Mouse (Mus musculus): ENCODE measurements around the gene Gramd1b. TPM values are rescaled to one million over a fixed set of nuclear protein-coding genes. Genes with fewer than 3 reads are reported as not detected.

The Gramd1b gene
- polyA plus RNA-seq (2015; fragmentation: Nextera tagmentation; extraction: Ambion mirVana), result 4.0 and 4.8 TPM in 2 replicates

DNA sequence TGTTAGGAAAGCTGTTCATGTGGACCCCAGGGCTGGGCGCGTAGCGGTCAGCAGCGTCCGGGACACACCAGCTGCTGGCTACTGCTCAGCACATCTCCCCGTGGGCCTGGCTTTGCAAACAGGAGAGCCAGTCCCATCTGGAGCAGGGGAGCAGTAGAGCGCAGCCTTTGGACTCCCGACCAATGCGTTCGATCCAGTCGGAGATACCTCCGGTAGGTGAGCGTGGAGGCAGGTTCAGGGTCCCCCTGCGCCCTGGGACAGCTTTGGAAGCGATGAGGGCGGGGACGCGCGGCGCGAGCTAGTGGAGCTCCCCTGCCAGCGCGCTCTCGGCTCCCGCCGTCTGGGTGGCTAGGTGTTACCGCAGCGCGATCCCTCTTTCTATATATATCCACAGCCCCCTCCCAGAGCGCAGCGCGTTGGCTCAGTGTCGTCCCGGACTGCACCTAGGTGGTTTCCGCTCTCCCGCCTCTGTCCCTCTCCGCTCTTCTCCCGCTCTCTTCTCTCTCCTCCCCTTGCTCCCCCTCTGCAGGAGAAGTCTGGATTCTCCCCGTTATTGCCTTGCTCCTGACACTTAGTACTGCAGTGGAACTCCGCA lies at the start of gene Gramd1b:
Gramd1b (minus strand) TSS at position 357 of the 595 bp plus-strand sequence.
- H3K36me3 ChIP-seq, result no peaks in the 10 kb centered on the region
- peak; percentile 60; the same call in 1 of the 2 replicates for ATAC-seq (ENCODE audit: insufficient read depth, low FRiP score, low read depth)
- H3K9ac ChIP-seq, result 0 out of 2 replicates have a peak within 1 kb of the TSS, but pooled peaks have one; percentile 3
- no peak within 1 kb of the TSS for H3K27ac ChIP-seq
- peaks cover 5% of the 10 kb centered on the region; the same call in 1 of the 2 replicates for H3K27me3 ChIP-seq (replicated peaks)
- peak within 1 kb of the TSS; percentile 48 for H3K4me3 ChIP-seq (replicated peaks)
- 0 out of 2 replicates have a peak, but pooled peaks cover 4% of the 10 kb centered on the region for H3K4me1 ChIP-seq
- peak within 1 kb of the TSS; percentile 84 for H3K4me2 ChIP-seq
- no peaks in the 10 kb centered on the region for H3K9me3 ChIP-seq
- WGBS, result under 1% methylated on average over 40 of the region's 40 CpGs

DNA sequence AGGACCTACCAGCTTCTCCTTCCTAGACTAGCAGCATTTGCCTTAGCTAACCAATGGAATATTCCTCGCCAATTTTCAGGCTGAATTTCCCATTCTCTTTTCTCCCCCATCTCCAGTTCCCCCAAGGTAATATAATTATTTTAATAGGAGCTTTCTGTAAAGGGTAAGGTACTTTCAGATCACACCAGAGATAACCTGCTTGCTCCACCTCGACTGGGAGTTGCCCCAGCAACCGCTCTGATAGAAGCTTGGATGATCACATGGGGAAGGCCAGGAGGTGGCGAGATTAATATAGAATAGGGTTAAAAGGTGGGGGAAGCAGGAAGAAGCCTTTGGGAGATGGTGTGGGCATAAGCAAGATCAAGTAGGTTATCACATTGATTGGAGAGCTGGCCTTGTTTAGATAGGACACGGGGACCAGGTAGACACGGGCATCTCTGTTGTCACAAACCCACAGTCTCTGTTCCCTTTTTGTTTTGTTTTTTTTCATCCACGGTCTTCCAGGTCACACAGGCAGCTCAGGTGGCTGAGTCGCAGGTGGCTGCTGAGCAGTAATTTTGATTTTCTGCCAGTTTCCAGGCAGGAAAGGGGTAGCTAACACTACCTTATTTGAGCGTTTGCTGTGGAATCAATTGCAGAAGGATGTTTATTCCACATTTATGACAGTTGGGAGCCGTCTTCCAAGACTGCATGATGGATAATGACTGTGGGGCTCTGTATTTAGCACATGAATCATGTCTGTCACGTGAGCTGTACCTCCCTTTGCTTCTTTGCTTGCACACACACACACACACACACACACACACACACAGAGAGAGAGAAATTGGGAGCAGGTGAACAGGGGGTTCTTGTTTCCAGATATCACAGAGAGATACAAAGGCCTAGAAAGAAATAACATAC lies 47.8 kb upstream of the Gramd1b start:
- Histone ChIP-seq H3K9ac (no peak overlapping the region), H3K36me3 (no peaks in the 10 kb centered on the region)
- 50% methylated on average over 11 of the region's 11 CpGs for WGBS

DNA sequence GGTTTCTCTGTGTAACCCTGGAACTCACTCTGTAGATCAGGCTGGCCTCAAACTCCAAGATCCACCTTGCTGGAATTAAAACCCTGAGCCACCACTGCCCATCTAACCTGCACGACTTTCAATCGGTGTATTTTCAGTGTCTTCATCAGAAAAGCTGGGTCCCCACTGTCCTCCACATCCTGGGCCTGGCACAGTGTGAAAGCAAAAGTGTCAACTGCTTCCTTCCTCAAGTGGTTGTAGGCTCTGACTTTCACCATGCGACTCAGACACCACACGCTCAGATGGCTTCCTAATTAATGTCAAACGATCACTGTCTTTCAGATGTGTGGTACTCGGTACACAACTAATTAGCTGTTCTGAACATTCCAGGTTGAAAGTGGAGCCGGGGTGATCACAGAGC lies 45.9 kb upstream of the Gramd1b start:
- Histone ChIP-seq H3K27me3 (replicated peaks) (no peaks in the 10 kb centered on the region), H3K9me3 (no peaks in the 10 kb centered on the region), H3K4me2 (no peak overlapping the region), H3K9ac (no peak overlapping the region), H3K27ac (no peak overlapping the region), H3K36me3 (no peaks in the 10 kb centered on the region), H3K4me1 (0 out of 2 replicates have a peak, but pooled peaks cover 5% of the 10 kb centered on the region), H3K4me3 (replicated peaks) (no peak overlapping the region)
- no peak for ATAC-seq (ENCODE audit: insufficient read depth, low FRiP score, low read depth)
- 74% methylated on average over 7 of the region's 7 CpGs for WGBS

More for the DNA sequence above, 47.8 kb upstream of the Gramd1b start:
- Histone ChIP-seq H3K27ac (no peak overlapping the region), H3K4me2 (no peak overlapping the region), H3K9me3 (no peaks in the 10 kb centered on the region), H3K4me1 (0 out of 2 replicates have a peak, but pooled peaks cover 5% of the 10 kb centered on the region), H3K4me3 (replicated peaks) (no peak overlapping the region), H3K27me3 (replicated peaks) (no peaks in the 10 kb centered on the region)
- no peak for ATAC-seq (ENCODE audit: insufficient read depth, low FRiP score, low read depth)

DNA sequence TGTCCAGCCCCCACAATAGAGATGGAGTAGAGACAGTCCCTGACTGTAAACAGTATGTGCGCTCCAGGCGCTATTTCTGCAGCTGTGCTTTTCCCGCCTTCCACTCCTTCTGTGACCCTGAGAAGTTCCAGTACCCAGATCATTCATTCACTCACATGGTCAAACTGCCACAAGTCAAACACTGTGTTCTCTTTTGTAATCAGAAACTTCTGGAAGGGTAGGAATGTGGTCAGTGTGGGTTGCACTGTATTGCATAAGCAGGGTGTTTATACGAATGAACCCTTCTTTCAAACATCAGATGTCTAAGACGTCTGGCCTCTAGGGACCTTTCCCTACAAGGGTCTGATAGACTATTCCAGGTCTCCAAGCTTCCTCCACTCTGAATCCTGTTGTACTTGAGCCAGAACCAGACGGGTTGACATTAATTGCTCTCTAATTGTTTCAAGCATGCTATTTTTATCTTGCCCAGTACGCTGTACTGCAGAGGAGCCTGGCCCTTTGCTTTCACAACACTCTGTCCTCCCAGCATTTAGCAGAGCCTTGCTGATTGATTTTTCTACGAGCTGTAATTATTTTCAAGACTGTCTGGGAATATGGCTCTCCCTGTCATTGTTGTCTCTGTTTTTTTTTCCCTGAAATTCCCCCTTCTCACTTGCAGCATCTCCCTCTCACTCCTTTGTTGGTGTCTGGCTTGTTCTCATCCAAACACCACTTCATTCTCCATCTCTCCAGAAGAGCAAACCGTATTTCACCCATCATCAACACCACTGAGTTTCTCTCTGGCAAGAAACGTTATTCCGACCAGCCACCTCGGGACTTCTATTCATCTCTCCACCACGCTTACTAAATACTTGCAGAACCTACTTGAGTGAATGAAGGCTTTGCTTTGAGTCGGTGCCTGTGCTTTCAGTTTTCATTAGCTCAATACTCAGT lies 44.1 kb upstream of the Gramd1b start:
- H3K9ac ChIP-seq, result no peak overlapping the region
- H3K9me3 ChIP-seq, result no peaks in the 10 kb centered on the region
- ATAC-seq (ENCODE audit: insufficient read depth, low FRiP score, low read depth), result peak; percentile 35; the same call in 1 of the 2 replicates
- WGBS, result 44% methylated on average over 14 of the region's 14 CpGs
- H3K4me2 ChIP-seq, result no peak overlapping the region
- H3K4me3 ChIP-seq (replicated peaks), result no peak overlapping the region
- 0 out of 2 replicates have a peak, but pooled peaks cover 5% of the 10 kb centered on the region for H3K4me1 ChIP-seq
- H3K27ac ChIP-seq, result peak overlapping the region; percentile 33; the same call in 1 of the 2 replicates
- no peaks in the 10 kb centered on the region for H3K36me3 ChIP-seq
- H3K27me3 ChIP-seq (replicated peaks), result no peaks in the 10 kb centered on the region

DNA sequence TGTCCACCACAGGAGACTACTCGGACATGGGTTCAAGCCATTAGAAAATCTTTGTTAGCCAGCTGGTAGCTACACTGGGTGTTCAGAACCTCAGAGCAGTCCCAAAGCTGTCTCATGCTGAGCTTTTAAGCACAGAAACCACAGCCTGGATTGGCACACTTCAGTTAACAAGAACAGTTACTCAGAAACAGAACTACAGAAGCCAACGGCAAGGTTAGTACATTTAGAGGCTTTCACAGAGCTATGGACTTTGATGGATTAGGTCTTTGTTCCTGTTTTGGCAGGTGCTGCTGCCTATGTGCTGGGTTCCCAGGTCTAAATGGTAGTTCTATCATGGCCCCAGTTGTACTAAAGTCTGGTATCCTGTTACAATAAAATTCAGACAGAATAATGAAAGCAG lies 40.1 kb upstream of the Gramd1b start:
- Histone ChIP-seq H3K4me1 (0 out of 2 replicates have a peak, but pooled peaks cover 5% of the 10 kb centered on the region), H3K9me3 (no peaks in the 10 kb centered on the region), H3K4me3 (replicated peaks) (no peak overlapping the region), H3K27me3 (replicated peaks) (no peaks in the 10 kb centered on the region), H3K36me3 (no peaks in the 10 kb centered on the region), H3K4me2 (no peak overlapping the region), H3K9ac (no peak overlapping the region), H3K27ac (no peak overlapping the region)
- WGBS, result 48% methylated on average over 2 of the region's 2 CpGs
- no peak for ATAC-seq (ENCODE audit: insufficient read depth, low FRiP score, low read depth)

DNA sequence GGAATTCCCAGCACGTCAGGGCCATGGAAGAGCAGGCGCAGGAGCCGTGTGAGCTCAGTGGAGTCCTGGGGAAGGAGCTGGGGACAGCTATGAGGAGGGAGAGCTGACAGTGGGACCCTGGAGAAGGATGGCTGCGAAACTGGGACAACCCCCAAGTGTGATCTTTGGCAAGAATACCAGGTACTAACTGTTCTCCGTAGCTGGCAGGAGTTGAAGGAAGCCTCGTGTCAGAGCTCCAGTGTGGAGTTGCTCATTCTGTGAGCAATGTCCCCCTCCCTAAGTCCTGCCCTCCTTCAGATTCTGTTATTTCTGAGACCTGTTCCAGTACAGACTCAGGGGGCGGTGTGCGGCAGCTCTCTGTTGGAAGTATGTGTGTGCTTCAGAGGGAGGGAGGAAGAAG lies 36.9 kb upstream of the Gramd1b start:
- Histone ChIP-seq H3K9ac (no peak overlapping the region), H3K27me3 (replicated peaks) (no peaks in the 10 kb centered on the region), H3K4me3 (replicated peaks) (no peak overlapping the region), H3K9me3 (no peaks in the 10 kb centered on the region), H3K27ac (no peak overlapping the region), H3K4me1 (no peaks in the 10 kb centered on the region), H3K4me2 (no peak overlapping the region), H3K36me3 (no peaks in the 10 kb centered on the region)
- no peak for ATAC-seq (ENCODE audit: insufficient read depth, low FRiP score, low read depth)
- WGBS, result 63% methylated on average over 8 of the region's 8 CpGs

DNA sequence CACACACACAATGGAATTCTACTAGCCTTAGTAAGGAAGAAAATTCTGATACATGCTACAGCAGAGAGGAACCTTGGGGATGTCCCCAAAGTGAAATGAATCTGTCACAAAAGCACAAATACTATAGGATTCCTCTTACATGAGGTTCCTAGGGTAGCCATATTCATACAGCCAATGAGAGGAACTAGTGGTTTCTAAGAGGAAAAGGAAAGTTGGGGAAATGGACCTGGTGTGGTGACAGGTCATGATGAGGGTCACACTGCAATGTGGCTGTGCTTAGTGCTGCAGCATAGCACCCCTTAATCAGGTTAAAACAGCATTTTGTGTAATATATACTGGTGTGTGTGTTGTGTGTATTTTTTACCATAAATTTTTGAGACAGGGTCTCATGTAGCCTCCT lies 32.6 kb upstream of the Gramd1b start:
- Histone ChIP-seq H3K27me3 (replicated peaks) (no peaks in the 10 kb centered on the region), H3K36me3 (no peaks in the 10 kb centered on the region), H3K4me3 (replicated peaks) (no peak overlapping the region), H3K9me3 (no peaks in the 10 kb centered on the region), H3K4me2 (no peak overlapping the region), H3K9ac (no peak overlapping the region), H3K27ac (no peak overlapping the region), H3K4me1 (no peaks in the 10 kb centered on the region)
- no peak for ATAC-seq (ENCODE audit: insufficient read depth, low FRiP score, low read depth)

DNA sequence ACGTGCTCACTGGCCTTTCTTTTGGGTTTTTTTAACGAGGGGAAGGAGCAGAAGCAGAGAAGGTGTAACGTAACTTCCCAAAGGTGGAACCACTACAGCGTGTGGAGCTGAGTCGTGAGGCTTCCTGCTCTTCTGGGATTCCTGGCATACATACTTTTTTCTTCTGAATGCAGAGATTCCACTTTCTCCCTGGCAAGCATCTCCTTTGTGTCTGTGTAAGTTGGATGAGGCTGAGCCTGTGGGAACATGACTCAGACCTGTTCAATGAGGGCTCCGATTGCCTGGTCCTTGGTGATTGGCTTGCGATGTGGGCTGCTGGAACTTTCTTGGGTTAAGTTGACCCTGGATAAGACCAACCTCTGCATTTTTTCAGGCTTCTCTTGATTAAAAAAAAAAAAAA lies 28.5 kb upstream of the Gramd1b start:
- Histone ChIP-seq H3K4me2 (no peak overlapping the region), H3K4me1 (no peaks in the 10 kb centered on the region), H3K27me3 (replicated peaks) (no peaks in the 10 kb centered on the region), H3K9me3 (no peaks in the 10 kb centered on the region), H3K27ac (no peak overlapping the region), H3K4me3 (replicated peaks) (no peak overlapping the region), H3K36me3 (no peaks in the 10 kb centered on the region), H3K9ac (no peak overlapping the region)
- no peak for ATAC-seq (ENCODE audit: insufficient read depth, low FRiP score, low read depth)
- 82% methylated on average over 7 of the region's 7 CpGs for WGBS

DNA sequence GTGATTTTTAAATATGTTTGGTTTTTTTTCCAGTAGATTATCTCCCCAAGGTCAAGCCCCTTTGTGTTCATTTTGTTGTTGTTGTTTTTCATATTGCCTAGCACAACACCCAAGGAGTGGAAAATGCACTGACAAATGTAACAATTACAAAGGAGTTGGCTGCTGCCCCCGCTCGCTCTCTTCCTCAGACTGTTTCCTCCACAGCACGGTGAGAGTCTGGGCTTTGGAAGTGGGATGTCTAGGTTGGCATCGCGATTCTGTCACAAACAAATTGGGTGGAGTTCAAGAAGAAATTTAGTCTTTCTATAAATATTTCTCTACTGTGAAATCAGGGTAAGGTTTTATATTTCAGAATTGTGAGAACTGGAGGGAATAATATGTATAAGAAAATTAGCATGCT lies 26.6 kb upstream of the Gramd1b start:
- Histone ChIP-seq H3K4me3 (replicated peaks) (no peak overlapping the region), H3K9ac (no peak overlapping the region), H3K36me3 (no peaks in the 10 kb centered on the region), H3K4me1 (no peaks in the 10 kb centered on the region), H3K4me2 (no peak overlapping the region), H3K27me3 (replicated peaks) (no peaks in the 10 kb centered on the region), H3K27ac (no peak overlapping the region), H3K9me3 (no peaks in the 10 kb centered on the region)
- ATAC-seq (ENCODE audit: insufficient read depth, low FRiP score, low read depth), result no peak
- 78% methylated on average over 5 of the region's 5 CpGs for WGBS

DNA sequence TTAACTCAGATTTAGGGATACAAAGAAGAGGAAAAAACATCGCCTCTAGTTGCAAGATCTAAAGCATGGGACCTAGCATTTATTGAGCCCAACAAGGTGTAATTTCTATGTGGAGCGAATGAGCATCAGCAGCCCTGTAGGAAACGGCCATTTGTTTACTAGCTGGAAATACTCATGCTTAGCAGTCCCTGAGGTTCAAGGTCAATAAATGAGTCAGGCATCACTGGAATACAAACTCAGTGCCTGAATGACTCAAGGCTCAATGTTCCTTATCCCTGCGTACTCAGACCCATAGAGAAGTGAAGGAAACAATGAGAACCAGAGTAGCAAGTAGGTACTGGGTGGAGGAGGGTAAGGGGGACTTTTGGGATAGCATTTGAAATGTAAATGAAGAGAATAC lies 25.2 kb upstream of the Gramd1b start:
- Histone ChIP-seq H3K9ac (no peak overlapping the region), H3K27me3 (replicated peaks) (no peaks in the 10 kb centered on the region), H3K4me1 (no peaks in the 10 kb centered on the region), H3K4me3 (replicated peaks) (no peak overlapping the region), H3K27ac (no peak overlapping the region), H3K9me3 (no peaks in the 10 kb centered on the region), H3K36me3 (no peaks in the 10 kb centered on the region), H3K4me2 (no peak overlapping the region)
- WGBS, result 68% methylated on average over 4 of the region's 4 CpGs
- ATAC-seq (ENCODE audit: insufficient read depth, low FRiP score, low read depth), result no peak

DNA sequence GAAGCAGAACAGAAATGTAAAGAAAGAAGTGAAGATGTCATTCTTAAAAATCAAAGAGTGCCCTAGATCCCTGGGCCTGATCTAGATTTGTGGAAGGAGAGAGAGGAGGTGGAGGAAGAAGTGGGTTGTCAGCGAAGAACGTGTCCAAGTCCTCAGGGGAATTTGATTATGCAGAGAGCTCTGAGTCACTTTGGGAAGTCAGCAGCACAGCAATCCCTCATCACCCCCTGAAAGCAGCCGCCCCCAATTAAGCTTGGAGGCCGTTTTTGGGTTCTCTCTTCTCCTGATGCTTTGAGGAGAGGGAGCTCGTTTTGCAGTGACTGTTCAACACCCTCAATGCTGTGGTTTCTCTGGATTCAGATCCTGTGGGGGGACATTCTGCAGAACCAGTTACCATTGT lies 24.1 kb upstream of the Gramd1b start:
- no peaks in the 10 kb centered on the region for H3K27me3 ChIP-seq (replicated peaks)
- no peak overlapping the region for H3K27ac ChIP-seq
- no peaks in the 10 kb centered on the region for H3K36me3 ChIP-seq
- H3K4me1 ChIP-seq, result no peaks in the 10 kb centered on the region
- ATAC-seq (ENCODE audit: insufficient read depth, low FRiP score, low read depth), result no peak
- no peak overlapping the region for H3K9ac ChIP-seq
- H3K4me3 ChIP-seq (replicated peaks), result no peak overlapping the region
- 60% methylated on average over 5 of the region's 5 CpGs for WGBS
- H3K9me3 ChIP-seq, result no peaks in the 10 kb centered on the region
- no peak overlapping the region for H3K4me2 ChIP-seq

All from stomach, embryonic 15.5 days (tissue).